Mouse (Mus musculus): ENCODE measurements around the gene Hoxd11.

- TF ChIP-seq CTCF (IDR thresholded peaks at IDR 0.05) (peak; percentile 81), EP300 (IDR thresholded peaks at IDR 0.05) (no peak)
Observed at GRCm38 (mm10) chr2:74672481-74673362, 6.6 kb upstream of the Hoxd11 start.
